Mouse (Mus musculus) testis, adult 2 months (tissue): ENCODE measurements at regions not wholly inside any gene's neighbourhood (a gene's known extent, or its start where the extent isn't known, plus 50 kb on each side); places are given as distances from the start of the nearest gene placed in this dataset.

ENCODE experiments used
- CTCF ChIP-seq: fragments of 200-500 bp; IDR thresholded peaks from 2 replicates; pipeline ENCODE4 v1.5.1; 2012; ENCODE audit warnings: low read depth, mild to moderate bottlenecking, inconsistent platforms, low read length, moderate library complexity; ENCODE audit not compliant: control insufficient read depth, insufficient read depth, insufficient replicate concordance
- POLR2A ChIP-seq: fragments of 200-500 bp; IDR thresholded peaks from 2 replicates; pipeline ENCODE4 v1.6.1; 2012; ENCODE audit warnings: low read depth, mild to moderate bottlenecking, inconsistent platforms, low read length, moderate library complexity; ENCODE audit not compliant: control insufficient read depth

DNA sequence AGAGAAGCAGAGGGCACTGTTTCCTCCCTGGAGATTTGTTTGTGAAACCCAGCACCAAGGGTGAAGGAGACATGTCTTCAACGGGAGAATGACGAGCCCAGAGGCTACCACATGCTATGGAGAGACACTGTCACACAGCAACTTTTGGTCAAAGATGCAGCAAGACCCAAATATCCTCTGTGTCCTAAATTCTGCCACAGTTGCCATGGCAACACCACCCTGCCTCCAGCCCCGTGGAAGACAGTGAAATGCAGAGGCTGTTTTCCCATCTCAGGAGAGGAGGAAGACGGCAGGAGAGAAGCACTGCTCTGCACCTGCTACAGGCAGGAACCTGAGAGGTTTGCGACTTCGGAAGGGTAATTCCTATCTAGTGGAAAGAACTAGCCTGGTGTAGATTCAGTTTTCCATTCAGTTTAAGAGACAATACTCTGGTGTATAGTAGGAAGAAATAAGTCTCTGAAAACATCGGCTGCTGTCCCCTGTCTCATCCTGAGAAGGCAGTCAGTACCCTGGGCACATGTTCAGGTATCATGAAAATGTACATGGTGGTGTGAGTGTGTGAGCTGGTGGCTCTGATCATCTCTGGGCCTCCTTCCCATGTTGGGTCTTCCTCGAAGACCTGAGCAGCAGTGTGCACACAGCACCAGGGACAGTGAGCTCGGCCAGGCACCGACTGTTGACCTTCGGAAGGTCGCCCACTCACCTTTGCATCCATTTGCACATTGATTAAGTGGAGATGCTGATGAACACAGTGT is 333.6 kb downstream of the Agtpbp1 start:
- TF ChIP-seq CTCF (no peak), POLR2A (no peak)
